Mouse (Mus musculus): ENCODE measurements around the gene Tnxb. TPM values are rescaled to one million over a fixed set of nuclear protein-coding genes. Genes with fewer than 3 reads are reported as not detected.
A peak's percentile ranks its signal among the peaks of the same experiment; 100 is the strongest.
"Not testable (repeated sequence)": the region's sequence is repeated elsewhere in the genome, so short reads cannot be mapped to it uniquely, and the experiment has no call there.

The Tnxb gene
- total RNA-seq, 1 experiment from 2014 or later: not detected

DNA sequence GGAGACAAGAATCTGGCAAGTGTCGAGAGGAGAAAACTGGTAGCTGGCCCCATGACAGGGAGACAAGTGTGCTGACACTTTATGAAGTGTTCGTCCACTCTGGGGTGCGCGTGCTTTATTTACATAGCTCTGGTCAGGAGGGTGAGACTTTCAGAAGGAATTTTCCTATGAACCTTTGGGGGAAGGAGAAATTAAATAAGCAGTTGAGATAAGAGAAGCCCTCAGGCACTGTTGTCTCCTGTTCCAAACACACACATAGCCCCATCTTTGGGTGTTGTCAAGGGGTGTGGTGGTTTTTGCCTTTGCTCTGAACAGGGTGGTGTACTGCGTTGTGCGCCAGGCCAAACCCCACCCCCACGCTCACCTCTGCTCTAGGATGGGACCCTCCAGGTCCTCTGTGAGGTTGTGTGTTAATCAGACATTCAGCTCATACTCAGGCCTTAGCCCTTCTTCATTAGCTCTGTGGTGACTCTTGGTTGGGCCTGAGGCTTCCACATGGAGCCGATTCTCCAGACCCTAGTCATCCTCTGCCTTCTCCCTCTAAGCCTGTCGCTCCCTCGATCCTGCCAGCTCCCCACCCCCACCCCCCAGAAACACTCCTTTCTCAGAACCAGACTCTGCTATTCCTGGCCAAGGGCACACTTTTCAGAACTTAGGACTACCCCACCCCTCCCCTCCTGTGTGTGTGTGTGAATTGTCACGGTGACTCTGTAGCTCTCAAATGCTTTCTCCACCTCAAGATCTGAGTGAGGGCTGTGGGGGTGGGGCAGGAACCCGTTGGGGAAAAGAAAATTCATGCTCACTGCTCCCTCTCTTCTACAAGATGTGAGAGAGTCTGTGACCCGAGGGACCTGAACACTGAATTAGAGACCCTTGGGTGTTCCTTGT lies 5.1 kb downstream of the Tnxb start:
- no peak for ATAC-seq (replicated peaks; ENCODE audit: insufficient number of reproducible peaks, low FRiP score, low TSS enrichment, poor library complexity, severe bottlenecking)

DNA sequence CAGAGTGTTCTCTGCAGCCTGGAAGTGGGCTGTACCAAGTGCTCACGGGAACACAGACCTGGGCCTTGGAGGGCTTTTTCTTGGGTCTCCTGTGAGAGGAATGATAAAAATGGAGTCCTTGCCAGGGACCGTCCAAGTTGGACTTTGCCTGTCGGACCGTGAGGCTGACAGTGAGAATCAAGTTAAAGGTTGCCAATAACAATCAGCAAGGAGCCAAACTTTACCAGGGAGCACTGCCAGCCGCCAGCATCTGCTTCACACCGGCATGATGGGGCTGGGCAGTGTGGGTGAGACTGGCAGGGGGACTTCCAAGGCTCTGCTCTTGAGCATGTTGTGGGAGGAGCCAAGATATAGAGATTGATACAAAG lies 5.7 kb downstream of the Tnxb start:
- ATAC-seq (replicated peaks; ENCODE audit: insufficient number of reproducible peaks, low FRiP score, low TSS enrichment, poor library complexity, severe bottlenecking): no peak

DNA sequence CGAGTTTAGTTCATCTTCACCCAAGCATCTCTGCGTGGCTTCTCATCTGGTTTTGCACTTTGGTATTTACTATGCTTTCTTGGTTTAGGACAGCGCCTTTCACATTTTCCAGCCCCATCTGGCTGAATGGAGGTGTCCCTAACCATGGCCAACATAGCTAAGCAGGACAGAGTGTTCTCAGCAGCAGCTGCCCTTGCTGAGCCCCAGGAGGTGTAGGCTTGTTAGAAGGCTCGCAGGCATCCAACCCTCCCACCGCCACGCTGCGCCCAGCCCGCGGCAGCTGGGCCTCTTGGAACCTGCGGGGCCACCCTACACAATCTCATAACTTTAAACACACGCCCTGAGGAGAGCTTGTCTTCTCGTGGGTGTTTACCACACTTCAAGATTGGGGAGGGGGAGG lies 6.3 kb downstream of the Tnxb start:
- ATAC-seq (replicated peaks; ENCODE audit: insufficient number of reproducible peaks, low FRiP score, low TSS enrichment, poor library complexity, severe bottlenecking): no peak

DNA sequence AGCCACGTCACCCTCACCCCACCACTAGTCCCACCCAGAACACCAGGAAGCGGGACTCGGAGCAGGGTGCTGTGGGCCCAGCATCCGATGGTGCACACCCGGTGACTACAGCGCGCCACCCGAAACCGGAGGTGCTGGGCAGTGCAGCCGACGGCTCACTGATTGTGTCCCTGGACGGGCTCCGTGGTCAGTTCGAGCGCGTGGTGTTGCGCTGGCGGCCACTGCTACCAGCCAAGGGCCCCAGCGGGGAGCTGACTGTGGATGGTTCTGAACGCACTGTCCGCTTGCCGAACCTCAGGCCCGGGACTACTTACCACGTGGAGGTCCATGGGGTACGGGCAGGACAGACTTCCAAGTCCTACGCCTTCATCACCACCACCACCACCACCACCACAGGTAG lies 9.9 kb downstream of the Tnxb start:
- no peak for ATAC-seq (replicated peaks; ENCODE audit: insufficient number of reproducible peaks, low FRiP score, low TSS enrichment, poor library complexity, severe bottlenecking)

DNA sequence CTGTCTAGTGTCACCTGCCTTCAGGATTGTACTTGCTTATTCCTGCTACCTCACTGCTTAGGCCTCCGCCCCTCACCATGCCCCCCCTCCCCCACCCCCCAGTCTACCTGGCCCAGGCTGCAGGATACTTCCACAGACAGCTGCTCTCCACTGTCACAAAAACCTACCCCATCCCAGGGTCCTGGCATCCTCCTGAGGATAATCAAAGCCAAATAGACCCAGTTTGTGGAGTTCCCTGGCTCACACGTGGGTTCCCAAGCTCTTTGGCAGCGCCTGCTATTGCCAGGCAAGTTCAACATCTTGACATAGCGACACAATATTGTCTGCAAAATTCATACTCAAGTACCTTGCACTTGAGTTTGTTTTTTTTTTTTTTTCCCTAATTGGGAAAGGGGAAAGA lies 10.3 kb downstream of the Tnxb start:
- no peak for ATAC-seq (replicated peaks; ENCODE audit: insufficient number of reproducible peaks, low FRiP score, low TSS enrichment, poor library complexity, severe bottlenecking)

DNA sequence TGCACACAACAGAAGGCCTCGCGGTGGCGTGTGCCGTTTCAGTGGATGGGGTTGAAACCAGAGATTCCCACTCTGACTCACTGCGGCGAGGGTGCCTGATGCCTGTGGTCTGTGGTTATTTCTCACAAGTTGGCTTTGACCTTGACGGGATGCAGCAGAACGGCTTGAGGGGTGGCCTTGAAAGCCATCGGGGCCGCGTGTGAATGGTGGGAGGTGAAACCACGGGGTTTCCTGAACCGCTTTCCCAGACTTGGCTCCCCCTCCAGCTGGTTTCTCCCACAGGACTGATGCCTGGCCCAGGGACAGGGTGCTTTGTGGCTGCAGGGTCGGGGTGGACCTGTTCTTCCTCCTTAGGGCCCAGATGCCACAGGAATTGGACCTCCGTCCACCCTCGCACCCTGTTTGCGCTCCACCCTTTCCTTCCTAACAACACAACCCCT lies 10.8 kb downstream of the Tnxb start:
- ATAC-seq (replicated peaks; ENCODE audit: insufficient number of reproducible peaks, low FRiP score, low TSS enrichment, poor library complexity, severe bottlenecking): 0 out of 2 replicates have a peak, but pooled peaks have one; percentile 45

DNA sequence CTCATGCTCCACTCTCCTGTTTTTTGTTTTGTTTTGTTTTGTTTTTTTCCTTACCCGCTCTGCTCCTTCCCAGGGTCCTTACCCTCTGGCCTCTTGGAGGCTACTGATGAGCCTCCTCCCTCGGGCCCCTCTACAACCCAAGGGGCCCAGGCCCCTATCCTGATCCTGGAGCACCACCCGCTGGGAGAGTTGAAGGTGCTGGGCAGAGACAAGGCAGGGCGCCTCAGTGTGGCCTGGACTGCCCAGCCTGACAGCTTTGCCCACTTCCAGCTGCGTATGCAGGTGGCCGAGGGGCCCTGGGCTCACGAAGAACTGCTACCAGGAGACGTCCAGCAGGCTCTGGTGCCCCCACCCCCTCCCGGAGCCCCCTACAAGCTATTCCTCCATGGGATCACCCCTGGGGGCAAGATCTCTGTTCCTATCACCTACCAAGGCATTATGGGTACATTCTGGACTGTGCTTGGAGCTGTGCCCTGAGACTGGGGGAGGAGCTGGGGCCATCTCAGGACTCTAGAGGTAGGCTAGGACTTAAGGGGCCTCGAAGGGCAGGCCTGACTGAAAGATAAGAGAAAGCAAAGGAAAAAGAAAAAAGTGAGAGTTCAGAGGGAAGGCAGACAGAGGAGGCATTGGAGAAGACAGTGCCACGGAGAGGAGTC lies 11.7 kb downstream of the Tnxb start:
- ATAC-seq (replicated peaks; ENCODE audit: insufficient number of reproducible peaks, low FRiP score, low TSS enrichment, poor library complexity, severe bottlenecking): no peak

DNA sequence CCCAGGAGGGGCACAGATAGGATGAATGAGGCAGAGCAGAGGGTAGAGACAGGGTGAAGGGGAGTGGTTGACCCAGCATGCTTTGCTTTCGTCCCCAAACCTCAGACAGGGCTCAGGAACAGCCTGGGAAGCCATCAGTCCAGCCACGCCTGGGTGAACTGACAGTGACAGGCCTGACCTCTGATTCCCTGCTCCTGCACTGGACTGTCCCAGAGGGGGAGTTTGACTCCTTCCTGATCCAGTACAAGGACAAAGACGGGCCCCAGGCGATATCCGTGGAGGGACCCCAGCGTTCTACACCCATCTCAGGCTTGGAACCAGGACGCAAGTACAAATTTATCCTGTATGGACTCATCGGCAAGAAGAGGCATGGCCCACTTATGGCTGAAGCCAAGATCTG lies 12.8 kb downstream of the Tnxb start:
- ATAC-seq (replicated peaks; ENCODE audit: insufficient number of reproducible peaks, low FRiP score, low TSS enrichment, poor library complexity, severe bottlenecking): no peak

DNA sequence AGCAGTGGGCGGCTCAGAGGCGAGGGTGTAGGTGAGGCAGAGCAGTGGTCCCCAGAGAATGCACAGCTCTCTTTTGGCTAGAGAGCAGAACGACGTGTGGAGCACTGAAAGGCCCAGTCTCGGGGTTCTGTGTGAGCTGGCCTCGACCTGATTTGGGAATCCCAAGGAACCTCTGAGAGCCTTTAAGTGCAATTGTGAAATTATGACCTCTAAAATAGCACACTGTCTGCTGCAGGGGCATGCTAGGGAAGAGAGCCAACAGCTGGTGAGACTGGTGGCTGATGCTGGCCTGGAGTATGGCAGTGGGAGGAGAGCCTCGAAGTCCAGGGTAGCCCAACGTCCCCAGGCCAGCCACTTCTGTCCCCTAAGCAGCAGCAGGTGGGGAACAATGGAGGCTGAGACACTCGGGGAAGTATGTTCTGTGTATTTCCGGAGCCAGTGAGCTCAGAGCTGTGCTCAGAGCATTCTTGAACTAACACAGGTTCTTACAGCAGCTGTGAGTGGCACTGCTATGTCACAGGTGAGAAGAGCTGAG lies 13.4 kb downstream of the Tnxb start:
- ATAC-seq (replicated peaks; ENCODE audit: insufficient number of reproducible peaks, low FRiP score, low TSS enrichment, poor library complexity, severe bottlenecking): no peak

DNA sequence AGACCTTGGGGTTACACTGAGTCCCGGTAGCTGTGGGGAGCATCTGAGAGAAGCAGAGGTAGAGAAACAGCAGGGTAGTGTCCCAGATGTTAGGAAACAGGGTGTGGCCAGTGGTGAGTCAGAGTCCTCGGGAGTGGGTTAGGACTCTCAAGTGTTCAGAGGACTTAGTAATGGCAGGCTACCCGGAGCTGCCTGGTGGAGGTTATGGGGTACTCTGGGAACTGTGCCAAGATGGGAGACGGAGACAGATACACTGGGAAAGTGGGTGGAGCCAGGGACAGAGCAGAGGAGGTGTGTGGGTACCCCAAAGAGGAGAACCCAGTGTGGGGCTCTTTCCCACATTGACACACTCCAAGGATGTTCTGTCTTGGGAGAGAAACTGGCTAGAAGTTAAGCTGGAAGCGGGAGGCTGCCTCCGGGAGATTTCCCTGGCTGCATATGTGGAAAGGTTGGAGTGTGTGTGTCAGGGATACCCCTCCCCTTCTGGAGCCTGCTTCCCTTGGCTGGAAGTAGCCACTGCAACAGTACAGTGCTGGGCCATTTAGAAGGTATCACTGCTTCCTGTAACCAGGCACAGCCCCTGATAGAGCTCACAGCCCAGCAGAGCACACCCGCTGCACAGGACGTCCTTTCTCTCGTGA lies 14.0 kb downstream of the Tnxb start:
- no peak for ATAC-seq (replicated peaks; ENCODE audit: insufficient number of reproducible peaks, low FRiP score, low TSS enrichment, poor library complexity, severe bottlenecking)

DNA sequence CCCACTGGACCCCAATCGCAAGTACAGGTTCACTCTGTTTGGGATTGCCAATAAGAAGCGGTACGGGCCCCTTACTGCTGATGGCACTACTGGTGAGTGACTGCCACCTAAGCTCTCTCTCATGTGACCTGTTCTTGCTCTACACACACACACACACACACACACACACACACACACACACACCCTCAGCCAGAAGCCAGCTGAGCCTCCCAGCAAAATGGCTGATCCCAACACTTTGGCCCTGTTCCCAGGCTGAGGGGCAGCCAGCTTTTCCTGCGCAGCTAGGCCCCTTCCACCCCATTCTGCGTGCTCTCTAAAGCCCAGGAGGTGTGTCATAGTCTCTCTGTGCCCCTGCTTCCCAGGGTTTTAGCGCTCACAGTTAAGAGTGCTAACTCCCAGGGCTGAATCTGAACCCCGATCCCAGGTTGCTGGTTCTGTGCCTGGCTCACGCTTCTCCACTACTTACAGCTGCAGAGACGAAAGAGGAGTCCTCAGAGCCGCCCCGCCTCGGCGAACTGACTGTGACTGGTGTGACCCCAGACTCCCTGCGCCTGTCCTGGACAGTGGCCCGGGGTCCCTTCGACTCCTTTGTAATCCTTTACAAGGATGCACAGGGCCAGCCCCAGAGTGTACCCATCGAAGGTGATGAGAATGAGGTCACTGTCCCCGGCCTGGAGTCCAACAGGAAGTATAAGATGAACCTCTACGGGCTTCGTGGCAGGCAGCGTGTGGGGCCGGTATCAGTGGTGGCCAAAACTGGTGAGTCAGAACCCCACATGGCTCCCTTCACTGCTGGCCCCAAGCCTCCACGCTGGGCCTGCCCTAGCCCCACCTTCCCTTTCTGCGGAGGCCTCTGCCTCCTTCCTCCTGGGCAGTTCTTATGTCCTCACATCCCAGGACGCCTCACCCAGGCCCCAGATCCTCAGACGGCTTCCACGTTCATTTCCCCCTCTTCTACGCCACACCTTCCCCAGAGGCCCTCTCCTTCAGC lies 15.1 kb downstream of the Tnxb start:
- ATAC-seq (replicated peaks; ENCODE audit: insufficient number of reproducible peaks, low FRiP score, low TSS enrichment, poor library complexity, severe bottlenecking): peak; percentile 63

DNA sequence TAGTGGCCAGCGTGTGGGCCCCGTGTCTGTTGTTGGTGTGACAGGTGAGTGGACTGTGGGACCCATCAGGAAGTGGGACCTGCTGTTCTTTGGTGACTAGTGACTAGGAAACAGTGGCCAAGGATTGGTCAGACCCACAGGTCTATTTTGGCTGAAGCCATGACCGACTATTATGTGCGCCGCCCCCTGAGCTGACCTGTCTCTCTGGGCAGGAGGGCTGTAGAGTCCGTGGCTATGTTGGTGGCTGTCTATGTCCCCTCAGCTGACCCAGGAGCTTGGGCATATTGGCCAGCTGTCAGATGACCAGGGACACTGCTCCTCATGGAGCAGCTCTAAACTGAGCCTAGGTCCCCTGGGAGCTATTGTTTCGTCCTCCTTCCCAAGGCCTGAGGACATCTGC lies 18.6 kb downstream of the Tnxb start:
- ATAC-seq (replicated peaks; ENCODE audit: insufficient number of reproducible peaks, low FRiP score, low TSS enrichment, poor library complexity, severe bottlenecking): no peak

DNA sequence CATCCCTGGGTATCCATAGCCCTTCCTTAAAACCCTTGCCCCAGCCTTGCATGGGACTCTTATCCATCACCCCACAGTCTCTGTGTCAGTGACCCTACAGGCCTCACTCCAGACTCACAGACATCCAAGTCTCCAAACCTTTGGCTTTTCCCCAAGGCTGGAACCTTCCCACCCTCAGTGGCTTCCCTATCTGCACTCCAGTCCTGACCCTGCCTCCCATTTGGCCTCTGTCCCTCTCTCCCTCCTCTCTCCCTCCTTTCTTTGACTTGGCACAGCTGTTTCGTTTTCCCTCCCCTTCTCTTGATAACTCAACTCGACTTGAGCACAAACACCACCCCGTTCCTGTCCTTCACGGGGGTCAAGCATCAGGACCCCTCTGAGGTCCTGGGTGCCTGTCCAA lies 20.1 kb downstream of the Tnxb start:
- ATAC-seq (replicated peaks; ENCODE audit: insufficient number of reproducible peaks, low FRiP score, low TSS enrichment, poor library complexity, severe bottlenecking): no peak

DNA sequence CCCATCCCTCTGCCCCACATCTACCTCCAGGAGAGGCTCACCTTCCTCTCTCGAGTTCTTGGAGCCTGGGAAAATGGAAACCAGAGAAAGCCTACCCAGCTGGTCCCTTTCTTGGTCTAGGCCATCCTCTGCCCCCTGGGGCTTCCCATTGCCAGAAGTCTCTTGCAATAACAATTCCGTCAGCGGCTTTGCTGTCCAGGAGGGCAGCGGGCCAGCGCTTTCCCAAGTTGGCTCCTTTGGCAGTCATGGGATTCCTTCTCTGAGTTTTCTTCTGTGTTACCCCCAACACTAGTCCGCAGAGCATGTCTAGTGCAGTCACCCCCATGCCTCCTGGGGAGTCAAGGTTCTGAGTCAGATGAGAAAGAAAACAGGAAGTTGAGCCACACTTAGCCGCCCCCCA lies 22.6 kb downstream of the Tnxb start:
- ATAC-seq (replicated peaks; ENCODE audit: insufficient number of reproducible peaks, low FRiP score, low TSS enrichment, poor library complexity, severe bottlenecking): no peak

DNA sequence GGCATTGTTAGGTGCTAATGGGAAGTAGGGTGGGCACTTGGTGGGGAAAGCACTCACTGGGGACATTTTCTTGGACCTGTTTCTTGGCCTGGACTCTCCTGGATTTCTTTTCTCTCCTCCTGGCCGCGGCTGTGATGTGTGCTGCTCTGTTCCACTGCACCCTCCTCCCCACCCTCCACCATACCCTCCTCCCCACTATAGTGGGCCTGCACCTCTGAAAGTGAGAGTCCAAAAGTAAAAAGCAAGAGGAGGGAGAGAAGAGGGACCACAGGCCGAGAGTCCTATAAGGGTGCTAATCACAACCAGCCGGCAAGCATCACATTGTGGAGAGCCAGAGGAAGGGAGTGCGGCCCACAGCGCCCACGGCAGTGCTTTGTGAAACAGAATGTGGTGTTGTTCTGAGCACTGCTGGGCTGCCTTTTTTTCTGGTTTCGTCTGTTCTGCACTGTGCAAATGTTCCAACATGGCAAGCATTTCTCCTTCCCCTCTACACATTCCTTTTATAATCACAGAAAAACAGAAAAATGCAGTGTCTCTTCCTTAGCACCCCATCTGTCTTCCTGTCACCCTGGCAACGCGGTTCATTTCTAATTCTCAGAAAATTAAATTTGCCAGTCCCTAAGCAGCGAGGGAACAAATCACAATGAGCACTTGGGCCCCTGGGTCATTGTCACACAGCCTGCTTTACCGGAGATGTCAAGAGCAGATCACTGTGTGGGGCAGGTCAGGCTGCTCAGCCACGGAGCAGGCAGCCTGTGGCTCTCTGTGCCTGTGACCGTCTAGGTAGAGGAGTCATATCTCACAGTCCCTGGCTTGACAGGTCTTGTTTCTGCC lies 29.5 kb downstream of the Tnxb start:
- no peak for ATAC-seq (replicated peaks; ENCODE audit: insufficient number of reproducible peaks, low FRiP score, low TSS enrichment, poor library complexity, severe bottlenecking)

DNA sequence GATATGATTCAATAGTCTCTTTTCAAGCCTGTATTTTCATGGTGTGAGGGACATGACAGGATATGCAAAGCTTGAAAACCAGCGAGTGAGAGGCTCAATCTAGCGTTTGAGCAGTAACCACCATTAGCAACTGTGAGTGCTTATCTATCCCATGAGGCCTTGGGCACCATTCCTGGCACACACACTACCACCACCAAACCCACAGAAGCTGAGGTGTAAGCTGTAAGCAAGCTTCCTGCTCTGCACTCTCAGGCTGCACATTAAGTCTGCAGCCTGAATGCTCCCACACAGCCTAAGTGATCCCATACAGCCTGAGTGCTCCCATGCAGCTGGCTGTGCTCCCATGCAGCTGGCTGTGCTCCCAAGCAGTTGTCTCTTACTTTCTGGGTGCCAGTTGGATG lies 30.3 kb downstream of the Tnxb start:
- no peak for ATAC-seq (replicated peaks; ENCODE audit: insufficient number of reproducible peaks, low FRiP score, low TSS enrichment, poor library complexity, severe bottlenecking)

DNA sequence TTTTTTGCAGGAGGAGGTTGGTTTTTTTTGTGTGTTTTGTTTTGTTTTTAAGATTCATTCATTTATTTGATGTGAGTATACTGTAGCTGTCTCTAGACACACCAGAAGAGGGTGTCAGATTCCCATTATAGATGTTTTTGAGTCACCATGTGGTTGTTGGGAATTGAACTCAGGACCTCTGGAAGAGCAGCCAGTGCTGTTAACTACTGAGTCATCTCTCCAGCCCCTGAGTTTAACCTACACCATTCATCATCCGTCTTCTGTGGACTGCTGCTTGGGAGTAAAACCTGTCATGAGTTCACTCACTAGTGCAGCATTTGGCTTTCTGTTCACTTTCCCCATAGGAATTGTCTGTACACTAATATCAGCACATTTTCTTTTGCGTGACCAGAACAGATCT lies 36.1 kb downstream of the Tnxb start:
- ATAC-seq (replicated peaks; ENCODE audit: insufficient number of reproducible peaks, low FRiP score, low TSS enrichment, poor library complexity, severe bottlenecking): not testable (repeated sequence)

DNA sequence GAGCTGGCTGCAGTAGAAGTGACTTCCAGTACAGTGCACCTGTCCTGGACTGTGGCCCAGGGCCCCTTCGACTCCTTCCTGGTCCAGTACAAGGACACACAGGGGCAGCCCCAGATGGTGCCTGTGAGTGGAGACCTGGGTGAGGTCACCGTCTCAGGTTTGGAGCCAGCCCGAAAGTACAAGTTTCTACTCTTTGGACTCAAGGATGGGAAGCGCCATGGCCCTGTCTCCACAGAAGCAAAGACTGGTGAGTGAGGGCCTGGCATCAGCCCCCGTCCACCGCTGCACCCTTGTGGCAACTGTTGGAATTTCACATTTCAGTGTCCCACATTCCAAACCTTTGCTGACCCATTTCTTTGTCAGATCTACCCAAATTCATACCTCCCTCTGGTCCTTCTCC lies 42.6 kb downstream of the Tnxb start:
- 0 out of 2 replicates have a peak, but pooled peaks have one; percentile 33 for ATAC-seq (replicated peaks; ENCODE audit: insufficient number of reproducible peaks, low FRiP score, low TSS enrichment, poor library complexity, severe bottlenecking)
